ENCODE assay signal across 12 mouse cellular contexts in the genomic region with DNA sequence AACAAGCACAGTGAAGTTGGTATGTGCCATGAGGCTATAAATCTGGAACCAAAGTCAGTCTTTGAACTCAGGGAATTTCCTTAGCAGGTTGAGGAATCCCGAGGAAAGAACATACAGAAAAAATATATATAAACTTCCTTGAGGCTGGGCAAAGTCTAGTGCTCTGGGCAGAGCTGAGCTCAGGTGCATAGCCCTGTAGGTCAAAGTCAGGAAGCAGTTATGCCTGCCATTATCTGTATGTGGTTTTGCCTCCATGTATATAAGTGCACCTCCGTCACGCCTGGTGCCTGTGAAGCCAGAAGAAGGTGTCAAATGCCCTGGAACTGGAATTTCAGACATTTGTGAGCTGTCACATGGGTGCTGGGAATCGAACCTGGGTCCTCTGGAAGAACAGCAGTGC. TPM values are rescaled to one million over a fixed set of nuclear protein-coding genes. Genes with fewer than 3 reads are reported as not detected.
DNase-seq lines count a peak whose midpoint lies in the region; ATAC-seq and TF ChIP-seq lines count a peak whose summit lies in the region.
"Had no signal": no experiment of that assay in that cellular context is flagged by ENCODE, and none has a peak within 500 bp of the region (broad histone marks: within the 10 kb centered on the region; RNA-seq: fewer than 3 reads in every experiment).

No protein-coding gene starts in this region.

- peaks cover 12% of the 10 kb centered on the region; the same call in 1 of the 2 replicates for H3K36me3 ChIP-seq in hindbrain, embryonic 14.5 days (replicated peaks; ENCODE audit: control insufficient read depth, insufficient read depth)
- H3K36me3 ChIP-seq in hindbrain, embryonic 12.5 days, result peaks cover 24% of the 10 kb centered on the region
- H3K36me3 ChIP-seq in lung, embryonic 16.5 days (ENCODE audit: control insufficient read depth, insufficient read depth, low read length), result peaks cover 17% of the 10 kb centered on the region
- peaks cover 10% of the 10 kb centered on the region for H3K36me3 ChIP-seq in intestine, embryonic 16.5 days (ENCODE audit: control insufficient read depth, insufficient read depth, low read length)
- peaks cover 9% of the 10 kb centered on the region for H3K36me3 ChIP-seq in stomach, postnatal 0 days (ENCODE audit: control insufficient read depth, insufficient read depth, low read length)

- intact Hi-C loops in left cerebral cortex, adult 2 months (cut with DNase I), result loop anchor here (5.0 kb wide), 1 partner anchor 93 kb away; a partner anchor contains a TSS

- no peak overlapping the region for H3K9ac ChIP-seq in hindbrain, embryonic 14.5 days
- H3K9ac ChIP-seq in hindbrain, embryonic 12.5 days, result no peak overlapping the region
- H3K9ac ChIP-seq in lung, embryonic 16.5 days (ENCODE audit: low read length), result no peak overlapping the region
- H3K9ac ChIP-seq in intestine, embryonic 16.5 days (ENCODE audit: low read depth, low read length), result no peak overlapping the region
- no peak overlapping the region for H3K9ac ChIP-seq in stomach, postnatal 0 days (ENCODE audit: low read length)

- no peak overlapping the region for H3K27ac ChIP-seq in hindbrain, embryonic 14.5 days
- H3K27ac ChIP-seq in hindbrain, embryonic 12.5 days, result no peak overlapping the region
- H3K27ac ChIP-seq in lung, embryonic 16.5 days (ENCODE audit: low read length), result peak overlapping the region; percentile 90; the same call in 1 of the 2 replicates
- peak overlapping the region; percentile 92 for H3K27ac ChIP-seq in intestine, embryonic 16.5 days (ENCODE audit: low read length)
- peak overlapping the region; percentile 91 for H3K27ac ChIP-seq in stomach, postnatal 0 days (replicated peaks)
- H3K27ac ChIP-seq in left cerebral cortex, adult 2 months, result no peak overlapping the region

- 0 out of 2 replicates have a peak, but pooled peaks cover 7% of the 10 kb centered on the region for H3K4me1 ChIP-seq in hindbrain, embryonic 14.5 days (replicated peaks; ENCODE audit: control insufficient read depth, insufficient read depth, low read length)
- H3K4me1 ChIP-seq in hindbrain, embryonic 12.5 days, result 0 out of 2 replicates have a peak, but pooled peaks cover 9% of the 10 kb centered on the region
- peaks cover 27% of the 10 kb centered on the region for H3K4me1 ChIP-seq in lung, embryonic 16.5 days (replicated peaks; ENCODE audit: control insufficient read depth, insufficient read depth, low read length)
- peaks cover 11% of the 10 kb centered on the region for H3K4me1 ChIP-seq in intestine, embryonic 16.5 days (ENCODE audit: control insufficient read depth, insufficient read depth, low read length)
- H3K4me1 ChIP-seq in stomach, postnatal 0 days (replicated peaks; ENCODE audit: control insufficient read depth, insufficient read depth), result peaks cover 10% of the 10 kb centered on the region

- 95% methylated on average over 4 of the region's 4 CpGs for whole genome bisulfite sequencing in hindbrain, embryonic 14.5 days
- 93% methylated on average over 4 of the region's 4 CpGs for WGBS in hindbrain, embryonic 12.5 days
- WGBS in lung, embryonic 16.5 days, result 77% methylated on average over 4 of the region's 4 CpGs
- WGBS in intestine, embryonic 16.5 days, result 57% methylated on average over 4 of the region's 4 CpGs
- 59% methylated on average over 4 of the region's 4 CpGs for WGBS in stomach, postnatal 0 days

- no peak overlapping the region for H3K4me3 ChIP-seq in hindbrain, embryonic 14.5 days (replicated peaks; ENCODE audit: low read length)
- no peak overlapping the region for H3K4me3 ChIP-seq in hindbrain, embryonic 12.5 days
- H3K4me3 ChIP-seq in lung, embryonic 16.5 days (ENCODE audit: low read length), result peak overlapping the region; percentile 4; the same call in 1 of the 2 replicates
- H3K4me3 ChIP-seq in intestine, embryonic 16.5 days (ENCODE audit: low read length), result peak overlapping the region; percentile 79
- no peak overlapping the region for H3K4me3 ChIP-seq in stomach, postnatal 0 days (ENCODE audit: low read depth, low read length)
- no peak overlapping the region for H3K4me3 ChIP-seq in left cerebral cortex, adult 2 months

- H3K27me3 ChIP-seq in hindbrain, embryonic 14.5 days (ENCODE audit: control insufficient read depth, insufficient read depth, low read length), result no peaks in the 10 kb centered on the region
- peaks cover 2% of the 10 kb centered on the region; the same call in 1 of the 2 replicates for H3K27me3 ChIP-seq in hindbrain, embryonic 12.5 days
- H3K27me3 ChIP-seq in lung, embryonic 16.5 days (ENCODE audit: control insufficient read depth, insufficient read depth, low read depth, low read length), result no peaks in the 10 kb centered on the region
- H3K27me3 ChIP-seq in intestine, embryonic 16.5 days (replicated peaks; ENCODE audit: control insufficient read depth, insufficient read depth, low read length), result no peaks in the 10 kb centered on the region
- H3K27me3 ChIP-seq in stomach, postnatal 0 days (ENCODE audit: control insufficient read depth, insufficient read depth, low read length), result no peaks in the 10 kb centered on the region
- H3K27me3 ChIP-seq: embryonic facial prominence, embryonic 15.5 days had no signal

- no peaks in the 10 kb centered on the region for H3K9me3 ChIP-seq in hindbrain, embryonic 14.5 days (ENCODE audit: control insufficient read depth, low read length)
- no peaks in the 10 kb centered on the region for H3K9me3 ChIP-seq in hindbrain, embryonic 12.5 days (replicated peaks)
- no peaks in the 10 kb centered on the region for H3K9me3 ChIP-seq in lung, embryonic 16.5 days (ENCODE audit: control insufficient read depth, low read length)
- no peaks in the 10 kb centered on the region for H3K9me3 ChIP-seq in intestine, embryonic 16.5 days (ENCODE audit: control insufficient read depth, low read length)
- no peaks in the 10 kb centered on the region for H3K9me3 ChIP-seq in stomach, postnatal 0 days (ENCODE audit: control insufficient read depth, low read length)
- H3K9me3 ChIP-seq: embryonic facial prominence, embryonic 15.5 days had no signal

- no peak for TF ChIP-seq EP300 in stomach, postnatal 0 days (optimal IDR thresholded peaks at IDR 0.05)

- no peak for DNase-seq in hindbrain, embryonic 14.5 days (ENCODE audit: low spot score)
- DNase-seq in lung, postnatal 10 days, result no peak
- peak; percentile 45 for DNase-seq in stomach, postnatal 0 days (ENCODE audit: low spot score)
- DNase-seq in left cerebral cortex, adult 2 months (ENCODE audit: extremely low spot score in 1 of 2, low spot score in 2 of 2), result no peak
- DNase-seq: cerebellum, adult 18-20 months; heart, postnatal 36 days; kidney, postnatal 36 days had no signal

- no peak for TF ChIP-seq CTCF in stomach, postnatal 0 days (IDR thresholded peaks at IDR 0.05; ENCODE audit: low read depth)
- no peak for TF ChIP-seq CTCF in left cerebral cortex, adult 2 months (IDR thresholded peaks at IDR 0.05)

- H3K4me2 ChIP-seq in hindbrain, embryonic 14.5 days (replicated peaks), result peak overlapping the region; percentile 55; the same call in 1 of the 2 replicates
- H3K4me2 ChIP-seq in hindbrain, embryonic 12.5 days (replicated peaks), result no peak overlapping the region
- H3K4me2 ChIP-seq in lung, embryonic 16.5 days (ENCODE audit: low read depth, low read length), result peak overlapping the region; percentile 52
- H3K4me2 ChIP-seq in intestine, embryonic 16.5 days (ENCODE audit: low read depth, low read length), result peak overlapping the region; percentile 56
- peak overlapping the region; percentile 66 for H3K4me2 ChIP-seq in stomach, postnatal 0 days (replicated peaks; ENCODE audit: low read depth)

- ATAC-seq in hindbrain, embryonic 14.5 days (ENCODE audit: low FRiP score), result no peak
- ATAC-seq in hindbrain, embryonic 12.5 days (ENCODE audit: low FRiP score), result no peak
- no peak for ATAC-seq in lung, embryonic 16.5 days (ENCODE audit: low read depth)
- peak; percentile 58 for ATAC-seq in intestine, embryonic 16.5 days
- peak; percentile 57; the same call in 1 of the 2 replicates for ATAC-seq in stomach, postnatal 0 days (ENCODE audit: low FRiP score, low TSS enrichment)

RNA-seq across cellular contexts. Expression of a gene that starts 2.5 kb away (rescaled TPM):
- polyA plus RNA-seq in hindbrain, embryonic 14.5 days (2014; fragmentation: Nextera tagmentation; extraction: Ambion mirVana), result 11.7 and 13.3 TPM in 2 replicates
- polyA plus RNA-seq in hindbrain, embryonic 12.5 days (2016; fragmentation: Nextera tagmentation; extraction: Ambion mirVana), result 11.8 and 12.7 TPM in 2 replicates
- 19.1 and 20.9 TPM in 2 replicates for polyA plus RNA-seq in lung, embryonic 16.5 days (2015; fragmentation: Nextera tagmentation; extraction: Ambion mirVana)
- 115 and 118 TPM in 2 replicates for polyA plus RNA-seq in intestine, embryonic 16.5 days (2015; fragmentation: Nextera tagmentation; extraction: Ambion mirVana)
- 23.5 and 26.0 TPM in 2 replicates for polyA plus RNA-seq in stomach, postnatal 0 days (2015; fragmentation: Nextera tagmentation; extraction: Ambion mirVana)
- total RNA-seq in left cerebral cortex, adult 2 months (2021), result 10 to 100 TPM in 1 of 2 experiments, 1 to 10 TPM in 1; 8.3 to 10.3 TPM
- total RNA-seq: neutrophil, adult 5-6 weeks had no signal

RNA-seq across cellular contexts. Expression of a gene that starts 18.9 kb away (rescaled TPM):
- 73.4 and 75.2 TPM in 2 replicates for polyA plus RNA-seq in hindbrain, embryonic 14.5 days (2014; fragmentation: Nextera tagmentation; extraction: Ambion mirVana)
- polyA plus RNA-seq in hindbrain, embryonic 12.5 days (2016; fragmentation: Nextera tagmentation; extraction: Ambion mirVana), result 58.8 and 64.3 TPM in 2 replicates
- 141 and 168 TPM in 2 replicates for polyA plus RNA-seq in lung, embryonic 16.5 days (2015; fragmentation: Nextera tagmentation; extraction: Ambion mirVana)
- 189 and 191 TPM in 2 replicates for polyA plus RNA-seq in intestine, embryonic 16.5 days (2015; fragmentation: Nextera tagmentation; extraction: Ambion mirVana)
- 161 and 178 TPM in 2 replicates for polyA plus RNA-seq in stomach, postnatal 0 days (2015; fragmentation: Nextera tagmentation; extraction: Ambion mirVana)
- 10 to 100 TPM; 32.1 to 34.0 TPM for total RNA-seq in left cerebral cortex, adult 2 months (2021)

RNA-seq across cellular contexts. Expression of a gene that starts 20.9 kb away (rescaled TPM):
- polyA plus RNA-seq in hindbrain, embryonic 14.5 days (2014; fragmentation: Nextera tagmentation; extraction: Ambion mirVana), result 0.86 and 1.2 TPM in 2 replicates
- polyA plus RNA-seq in hindbrain, embryonic 12.5 days (2016; fragmentation: Nextera tagmentation; extraction: Ambion mirVana), result 1.2 and 1.7 TPM in 2 replicates
- polyA plus RNA-seq in lung, embryonic 16.5 days (2015; fragmentation: Nextera tagmentation; extraction: Ambion mirVana), result 47.9 and 59.2 TPM in 2 replicates
- polyA plus RNA-seq in intestine, embryonic 16.5 days (2015; fragmentation: Nextera tagmentation; extraction: Ambion mirVana), result 29.9 and 31.6 TPM in 2 replicates
- 32.5 and 38.1 TPM in 2 replicates for polyA plus RNA-seq in stomach, postnatal 0 days (2015; fragmentation: Nextera tagmentation; extraction: Ambion mirVana)
- total RNA-seq in left cerebral cortex, adult 2 months (2021), result under 1 TPM; 0.38 to 0.40 TPM
- total RNA-seq: heart, postnatal 36 days had no signal

RNA-seq across cellular contexts. Expression of a gene that starts 24.1 kb away (rescaled TPM):
- 52.7 and 58.3 TPM in 2 replicates for polyA plus RNA-seq in hindbrain, embryonic 14.5 days (2014; fragmentation: Nextera tagmentation; extraction: Ambion mirVana)
- 80.2 and 84.7 TPM in 2 replicates for polyA plus RNA-seq in hindbrain, embryonic 12.5 days (2016; fragmentation: Nextera tagmentation; extraction: Ambion mirVana)
- 79.9 and 83.8 TPM in 2 replicates for polyA plus RNA-seq in lung, embryonic 16.5 days (2015; fragmentation: Nextera tagmentation; extraction: Ambion mirVana)
- 57.5 and 67.5 TPM in 2 replicates for polyA plus RNA-seq in intestine, embryonic 16.5 days (2015; fragmentation: Nextera tagmentation; extraction: Ambion mirVana)
- polyA plus RNA-seq in stomach, postnatal 0 days (2015; fragmentation: Nextera tagmentation; extraction: Ambion mirVana), result 52.4 and 55.5 TPM in 2 replicates
- total RNA-seq in left cerebral cortex, adult 2 months (2021), result 10 to 100 TPM; 20.4 to 21.5 TPM

RNA-seq across cellular contexts. Expression of a gene that starts 24.4 kb away (rescaled TPM):
- polyA plus RNA-seq in hindbrain, embryonic 14.5 days (2014; fragmentation: Nextera tagmentation; extraction: Ambion mirVana), result 0.24 and 0.76 TPM in 2 replicates
- 0.84 and 1.2 TPM in 2 replicates for polyA plus RNA-seq in hindbrain, embryonic 12.5 days (2016; fragmentation: Nextera tagmentation; extraction: Ambion mirVana)
- polyA plus RNA-seq in lung, embryonic 16.5 days (2015; fragmentation: Nextera tagmentation; extraction: Ambion mirVana), result 0.40 and 0.54 TPM in 2 replicates
- 0.15 and 0.33 TPM in 2 replicates for polyA plus RNA-seq in intestine, embryonic 16.5 days (2015; fragmentation: Nextera tagmentation; extraction: Ambion mirVana)
- polyA plus RNA-seq in stomach, postnatal 0 days (2015; fragmentation: Nextera tagmentation; extraction: Ambion mirVana), result 0.18 and 0.35 TPM in 2 replicates
- under 1 TPM; 0.19 to 0.63 TPM for total RNA-seq in left cerebral cortex, adult 2 months (2021)

Comparison
In these comparisons a context has a peak if more than half of its experiments do, and no peak if none do; other contexts are left out.
1. ATAC-seq: peak in intestine, embryonic 16.5 days (single experiment) and stomach, postnatal 0 days (single experiment); none in hindbrain, embryonic 14.5 days (single experiment), hindbrain, embryonic 12.5 days (single experiment) and lung, embryonic 16.5 days (single experiment).
2. H3K27ac ChIP-seq: peak in lung, embryonic 16.5 days (single experiment), intestine, embryonic 16.5 days (single experiment) and stomach, postnatal 0 days (single experiment); none in hindbrain, embryonic 14.5 days (single experiment), hindbrain, embryonic 12.5 days (single experiment) and left cerebral cortex, adult 2 months (single experiment).
3. H3K4me3 ChIP-seq: peak in lung, embryonic 16.5 days (single experiment) and intestine, embryonic 16.5 days (single experiment); none in hindbrain, embryonic 14.5 days (single experiment), hindbrain, embryonic 12.5 days (single experiment), stomach, postnatal 0 days (single experiment) and left cerebral cortex, adult 2 months (single experiment).
4. RNA of a gene that starts 20.9 kb away (polyA plus RNA-seq): 47.9 to 59.2 TPM in lung, embryonic 16.5 days, 32.5 to 38.1 TPM in stomach, postnatal 0 days and 29.9 to 31.6 TPM in intestine, embryonic 16.5 days; 1.2 to 1.7 TPM in hindbrain, embryonic 12.5 days and 0.86 to 1.2 TPM in hindbrain, embryonic 14.5 days; every median in the first group is over 10 times any median in the second.